8 mouse cellular contexts compared by ENCODE assay signal in the genomic region with DNA sequence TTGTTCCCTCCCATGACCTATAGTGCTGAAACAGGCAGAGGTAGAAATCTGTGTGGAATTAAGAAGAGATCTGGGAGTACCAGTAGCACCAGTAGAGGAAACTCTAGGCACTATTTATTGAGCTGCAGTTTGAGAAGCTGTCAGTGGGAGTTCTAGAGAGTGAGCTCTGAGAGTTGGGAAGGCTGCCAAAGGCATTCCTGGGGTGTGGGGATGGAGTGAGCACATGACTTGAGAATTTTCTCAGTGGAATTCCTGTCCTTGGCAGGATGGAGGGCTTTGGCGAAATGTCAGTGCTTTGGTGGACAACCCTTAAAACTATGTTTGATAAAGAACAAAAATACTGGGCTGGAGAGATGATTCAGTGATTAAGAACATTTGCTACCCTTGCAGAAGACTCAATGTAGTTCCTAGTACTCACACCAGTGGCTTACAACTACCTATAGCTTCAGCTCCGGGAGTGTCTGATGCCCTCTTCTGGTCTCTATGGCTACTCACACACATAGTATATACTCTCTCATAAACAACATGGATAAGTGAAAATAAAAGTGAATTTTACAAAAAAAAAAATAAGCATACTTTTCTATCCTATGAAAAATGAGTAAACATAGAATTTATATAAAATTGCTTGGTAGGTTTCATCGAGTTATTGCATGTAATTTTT. TPM values are rescaled to one million over a fixed set of nuclear protein-coding genes. Genes with fewer than 3 reads are reported as not detected.
DNase-seq lines count a peak whose midpoint lies in the region; ATAC-seq and TF ChIP-seq lines count a peak whose summit lies in the region.

No protein-coding gene starts in this region.

- no peak overlapping the region for H3K9ac ChIP-seq in hindbrain, postnatal 0 days (replicated peaks; ENCODE audit: low read length)
- H3K9ac ChIP-seq in hindbrain, embryonic 16.5 days (ENCODE audit: low read depth, low read length) = no peak overlapping the region
- H3K9ac ChIP-seq in lung, embryonic 16.5 days (ENCODE audit: low read length) = no peak overlapping the region

- 0 out of 2 replicates have a peak, but pooled peaks cover 4% of the 10 kb centered on the region for H3K4me1 ChIP-seq in hindbrain, postnatal 0 days (ENCODE audit: insufficient read depth, low read length)
- H3K4me1 ChIP-seq in hindbrain, embryonic 16.5 days (ENCODE audit: control insufficient read depth, insufficient read depth, low read depth, low read length) = no peaks in the 10 kb centered on the region
- peaks cover 4% of the 10 kb centered on the region; the same call in 1 of the 2 replicates for H3K4me1 ChIP-seq in lung, embryonic 16.5 days (replicated peaks; ENCODE audit: control insufficient read depth, insufficient read depth, low read length)

- no peaks in the 10 kb centered on the region for H3K36me3 ChIP-seq in hindbrain, postnatal 0 days (ENCODE audit: insufficient read depth, low read length)
- no peaks in the 10 kb centered on the region for H3K36me3 ChIP-seq in hindbrain, embryonic 16.5 days (ENCODE audit: control insufficient read depth, insufficient read depth, low read length)
- no peaks in the 10 kb centered on the region for H3K36me3 ChIP-seq in lung, embryonic 16.5 days (ENCODE audit: control insufficient read depth, insufficient read depth, low read length)

- ATAC-seq in hindbrain, postnatal 0 days = no peak
- ATAC-seq in hindbrain, embryonic 16.5 days = no peak; the same call in 1 of the 2 replicates
- peak; percentile 98 for ATAC-seq in lung, embryonic 16.5 days (ENCODE audit: low read depth)
- no peak for ATAC-seq in monocyte, adult 5-6 weeks (replicated peaks; ENCODE audit: insufficient number of reproducible peaks, low FRiP score, low TSS enrichment, poor library complexity, severe bottlenecking)
- ATAC-seq in erythroblast, adult 5-6 weeks (replicated peaks; ENCODE audit: low FRiP score, poor library complexity, severe bottlenecking) = no peak

- no peaks in the 10 kb centered on the region for H3K27me3 ChIP-seq in hindbrain, postnatal 0 days (ENCODE audit: insufficient read depth, low read length)
- H3K27me3 ChIP-seq in hindbrain, embryonic 16.5 days (replicated peaks; ENCODE audit: control insufficient read depth, insufficient read depth, low read length) = no peaks in the 10 kb centered on the region
- no peaks in the 10 kb centered on the region for H3K27me3 ChIP-seq in lung, embryonic 16.5 days (ENCODE audit: control insufficient read depth, insufficient read depth, low read depth, low read length)

- H3K4me2 ChIP-seq in hindbrain, postnatal 0 days (ENCODE audit: low read depth, low read length) = no peak overlapping the region
- H3K4me2 ChIP-seq in hindbrain, embryonic 16.5 days (ENCODE audit: low read length) = no peak overlapping the region
- no peak overlapping the region for H3K4me2 ChIP-seq in lung, embryonic 16.5 days (ENCODE audit: low read depth, low read length)

- TF ChIP-seq CTCF in hindbrain, postnatal 0 days (IDR thresholded peaks at IDR 0.05; ENCODE audit: low read depth) = peak; percentile 1; the same call in 1 of the 2 replicates

- 63% methylated on average over 3 of the region's 3 CpGs for WGBS in hindbrain, postnatal 0 days
- WGBS in hindbrain, embryonic 16.5 days = 83% methylated on average over 3 of the region's 3 CpGs
- 54% methylated on average over 3 of the region's 3 CpGs for WGBS in lung, embryonic 16.5 days

- no peak overlapping the region for H3K27ac ChIP-seq in hindbrain, postnatal 0 days
- no peak overlapping the region for H3K27ac ChIP-seq in hindbrain, embryonic 16.5 days (ENCODE audit: low read depth, low read length)
- H3K27ac ChIP-seq in lung, embryonic 16.5 days (ENCODE audit: low read length) = no peak overlapping the region

- H3K4me3 ChIP-seq in hindbrain, postnatal 0 days (ENCODE audit: low read length) = no peak overlapping the region
- no peak overlapping the region for H3K4me3 ChIP-seq in hindbrain, embryonic 16.5 days (ENCODE audit: low read length)
- no peak overlapping the region for H3K4me3 ChIP-seq in lung, embryonic 16.5 days (ENCODE audit: low read length)

- H3K9me3 ChIP-seq in hindbrain, postnatal 0 days (ENCODE audit: low read length) = no peaks in the 10 kb centered on the region
- H3K9me3 ChIP-seq in hindbrain, embryonic 16.5 days (ENCODE audit: control insufficient read depth, low read length) = no peaks in the 10 kb centered on the region
- H3K9me3 ChIP-seq in lung, embryonic 16.5 days (ENCODE audit: control insufficient read depth, low read length) = no peaks in the 10 kb centered on the region

- peak; percentile 74 for DNase-seq in hindbrain, postnatal 0 days (ENCODE audit: low spot score)
- DNase-seq in adrenal gland, adult (ENCODE audit: inconsistent age in 2 of 2, low spot score in 1 of 2) = peak; percentile 26 to 64
- DNase-seq in gastrocnemius, postnatal 10 days = peak; percentile 45
- DNase-seq in kidney, adult 8-10 months = peak; percentile 54 to 62

RNA-seq across cellular contexts. Expression of a gene that starts 20.4 kb away (rescaled TPM):
- total RNA-seq in hindbrain, postnatal 0 days (2014; rRNA removed) = 3.5 and 6.7 TPM in 2 replicates
- 2.1 and 2.7 TPM in 2 replicates for polyA plus RNA-seq in hindbrain, postnatal 0 days (2015; fragmentation: Nextera tagmentation; extraction: Ambion mirVana)
- polyA plus RNA-seq in hindbrain, embryonic 16.5 days (2015; fragmentation: Nextera tagmentation; extraction: Ambion mirVana) = 2.9 and 3.0 TPM in 2 replicates
- not detected for total RNA-seq in gastrocnemius, postnatal 10 days (2021)
- 0.91 and 0.95 TPM in 2 replicates for polyA plus RNA-seq in lung, embryonic 16.5 days (2015; fragmentation: Nextera tagmentation; extraction: Ambion mirVana)
- total RNA-seq in monocyte, adult 5-6 weeks (2017) = not detected in 3 replicates
- not detected in 2 replicates for total RNA-seq in erythroblast, adult 5-6 weeks (2015; ENCODE audit: low replicate concordance)
- under 0.01 TPM in 1 of 2 replicates, not detected in the other for total RNA-seq in erythroblast, adult 5-6 weeks (2017; ENCODE audit: low replicate concordance)
